Mouse (Mus musculus) E14TG2a.4 (cell line): Measurements from ENCODE around the gene Cpt1a.

Experiments
- CTCF ChIP-seq: conservative IDR thresholded peaks from 2 replicates; pipeline ENCODE4 v1.5.1; 2014; ENCODE audit warnings: low read length
- NANOG ChIP-seq: IDR thresholded peaks from 2 replicates; pipeline ENCODE4 v1.6.1; 2014; ENCODE audit warnings: borderline replicate concordance, low read length, mixed read lengths
- POU5F1 ChIP-seq: IDR thresholded peaks from 2 replicates; pipeline ENCODE4 v1.6.1; 2014; ENCODE audit warnings: low read length, borderline replicate concordance

DNA sequence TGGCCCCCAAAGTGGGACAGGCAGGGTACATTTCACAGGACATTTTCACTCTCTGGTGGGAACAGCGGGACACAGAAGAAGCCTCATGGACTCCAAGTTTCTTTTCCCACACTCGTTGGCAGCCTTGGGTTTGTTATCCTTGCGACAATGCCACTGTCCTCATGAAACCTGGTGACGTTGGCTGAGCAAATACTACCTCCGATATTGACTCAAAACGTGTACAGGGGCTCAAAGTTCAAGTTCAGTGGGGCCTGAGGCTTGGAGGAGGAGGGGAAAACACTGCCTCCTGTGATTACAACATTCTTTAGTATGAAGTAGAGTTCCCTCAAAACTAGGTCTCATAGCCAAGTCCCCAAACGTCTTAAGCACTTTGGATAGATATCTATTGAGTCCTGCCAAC, 2.0 kb upstream of the Cpt1a start:
- TF ChIP-seq CTCF (no peak), POU5F1 (no peak), NANOG (no peak)
